Mouse (Mus musculus) neural tube, embryonic 14.5 days (tissue): ENCODE data around the gene Kcna6. TPM values are rescaled to one million over a fixed set of nuclear protein-coding genes. Genes with fewer than 3 reads are reported as not detected.

Experiments used
- ATAC-seq: fragments of 200-750 bp; cut with Nextera tagmentation; 2 replicates; pipeline ENCODE4 v1.8.0; 2017; ENCODE audit warnings: low read depth, mild to moderate bottlenecking, moderate TSS enrichment, moderate library complexity
- H3K27ac ChIP-seq: fragments of 300-500 bp; sonication (generic); 2 replicates; pipeline ENCODE4 v1.5.1; 2014; ENCODE audit warnings: low read depth, mild to moderate bottlenecking, control low read depth, low read length, moderate library complexity, mixed read lengths
- H3K27me3 ChIP-seq: fragments of 300-500 bp; sonication (generic); 2 replicates; pipeline ENCODE4 v1.6.1; 2014; ENCODE audit warnings: low read length; ENCODE audit not compliant: control insufficient read depth, insufficient read depth
- H3K36me3 ChIP-seq: fragments of 300-500 bp; sonication (generic); 2 replicates; pipeline ENCODE4 v1.6.1; 2014; ENCODE audit warnings: low read length, mixed read lengths; ENCODE audit not compliant: control insufficient read depth, insufficient read depth
- H3K4me1 ChIP-seq: fragments of 300-500 bp; sonication (generic); 2 replicates; pipeline ENCODE4 v1.6.1; 2014; ENCODE audit warnings: low read length; ENCODE audit not compliant: control insufficient read depth, insufficient read depth
- H3K4me2 ChIP-seq: fragments of 300-500 bp; sonication (generic); 2 replicates; pipeline ENCODE4 v1.6.1; 2014; ENCODE audit warnings: mild to moderate bottlenecking, low read depth, low read length, control low read depth
- H3K4me3 ChIP-seq: fragments of 300-500 bp; sonication (generic); 2 replicates; pipeline ENCODE4 v1.5.1; 2014; ENCODE audit warnings: low read depth, low read length, control low read depth, mixed read lengths
- H3K9ac ChIP-seq: fragments of 300-500 bp; sonication (generic); replicated peaks from 2 replicates; pipeline ENCODE4 v1.6.1; 2014; ENCODE audit warnings: low read depth, mild to moderate bottlenecking, control low read depth, low read length, mixed read lengths
- H3K9me3 ChIP-seq: fragments of 300-500 bp; sonication (generic); 2 replicates; pipeline ENCODE4 v1.6.1; 2016; ENCODE audit warnings: low read length; ENCODE audit not compliant: control insufficient read depth
- WGBS: fragments of 180-500 bp; shearing (Covaris S2); extraction: QIAGEN DNeasy Blood & Tissue Kit; methylation state at CpG from one replicate; pipeline ENCODE4 v1.1.7; 2014; 5-methylcytosine and 5-hydroxymethylcytosine counted together
- polyA plus RNA-seq: library from polyadenylated mRNA; unstranded; fragments of >200 nt; fragmentation: Nextera tagmentation; extraction: Ambion mirVana; gene quantifications from 2 replicates; pipeline ENCODE4 v1.2.1, GENCODE M21; 2014

Kcna6 gene
- polyA plus RNA-seq, 1 experiment from 2014 or later, result 18.4 TPM

DNA sequence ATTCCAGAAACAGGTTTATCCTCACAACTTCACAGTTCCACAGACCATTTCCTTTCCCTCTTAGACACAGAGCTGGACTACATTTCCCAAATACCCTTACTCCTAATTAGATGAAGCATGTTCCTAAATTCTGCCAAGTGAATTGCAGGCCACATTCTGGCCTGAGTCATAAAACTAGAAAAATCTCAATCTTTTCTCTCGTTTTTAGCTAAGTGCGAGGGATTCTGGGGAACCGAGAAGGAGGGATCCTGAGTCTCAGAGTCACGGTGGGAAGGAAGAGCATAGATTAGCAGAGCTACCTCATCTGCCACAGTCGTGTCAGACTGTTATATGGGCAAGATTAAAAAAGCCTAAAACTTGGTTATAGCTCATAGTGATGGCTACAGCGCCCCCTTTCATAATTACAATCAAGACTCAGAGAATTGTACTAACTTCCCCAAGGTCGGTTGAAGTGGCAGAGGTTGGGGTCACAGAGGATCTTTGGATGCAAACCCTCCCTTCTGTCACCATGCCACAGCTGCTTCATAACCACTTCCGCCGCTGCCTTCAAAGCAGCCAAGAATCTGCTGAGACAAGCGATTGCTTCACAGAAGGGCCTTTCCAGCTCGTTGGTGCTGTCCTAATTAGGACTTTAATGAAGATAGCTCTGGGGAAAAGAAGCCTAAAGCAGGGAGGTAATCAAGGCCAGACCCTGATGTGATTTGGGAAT lies 28.6 kb upstream of the Kcna6 start:
- Histone ChIP-seq H3K9ac (no peak overlapping the region), H3K4me3 (no peak overlapping the region), H3K4me1 (peaks cover 19% of the 10 kb centered on the region), H3K27ac (no peak overlapping the region; the same call in 1 of the 2 replicates), H3K36me3 (no peaks in the 10 kb centered on the region), H3K27me3 (no peaks in the 10 kb centered on the region), H3K4me2 (no peak overlapping the region), H3K9me3 (no peaks in the 10 kb centered on the region)
- 60% methylated on average over 11 of the region's 11 CpGs for WGBS
- ATAC-seq, result no peak

DNA sequence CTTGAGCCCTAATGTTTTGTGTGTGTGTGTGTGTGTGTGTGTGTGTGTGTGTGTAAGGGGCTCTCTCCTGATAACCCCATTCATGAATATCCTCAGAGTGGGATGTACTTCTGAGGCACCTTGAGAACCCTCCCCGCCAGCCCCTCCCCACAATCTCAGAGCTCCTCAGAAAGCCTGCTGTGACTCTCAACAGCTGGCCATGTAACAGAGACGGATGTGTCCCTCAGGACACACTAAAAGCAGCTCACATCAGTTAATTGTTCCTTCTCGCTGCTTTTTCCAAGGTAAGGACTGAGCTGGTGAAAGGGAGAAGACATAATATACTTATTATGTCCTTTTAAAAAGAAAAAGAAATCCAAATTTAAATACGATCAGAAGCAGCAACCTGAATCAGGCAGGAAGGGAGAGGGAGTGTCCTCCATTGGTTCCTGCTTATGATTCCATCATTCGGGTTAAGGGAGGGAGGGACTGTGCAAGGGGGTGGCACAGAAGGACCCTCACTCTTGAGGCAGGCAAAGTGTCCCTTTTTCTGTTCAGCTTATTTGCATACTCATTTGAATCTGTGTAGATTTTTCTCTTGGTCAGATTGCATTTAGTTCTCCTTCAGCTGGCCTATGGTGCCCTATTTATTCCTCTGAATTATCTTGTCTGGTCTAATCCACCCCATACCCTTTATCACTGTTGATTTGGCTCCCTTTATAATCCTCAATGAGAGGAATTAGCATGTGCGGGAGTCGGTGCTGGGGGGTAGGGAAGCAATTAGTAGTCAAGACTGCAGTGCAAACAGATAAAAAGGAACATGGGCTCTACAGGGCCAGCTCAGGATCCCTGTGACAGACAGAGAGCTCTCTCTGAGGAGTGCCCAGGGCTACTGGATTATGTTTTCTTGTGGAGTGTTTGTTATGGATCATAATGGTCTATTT lies 27.4 kb upstream of the Kcna6 start:
- Histone ChIP-seq H3K4me1 (peaks cover 19% of the 10 kb centered on the region), H3K9me3 (no peaks in the 10 kb centered on the region), H3K36me3 (no peaks in the 10 kb centered on the region), H3K4me2 (peak overlapping the region; percentile 1; the same call in 1 of the 2 replicates), H3K27me3 (no peaks in the 10 kb centered on the region), H3K4me3 (no peak overlapping the region), H3K9ac (no peak overlapping the region; the same call in 1 of the 2 replicates), H3K27ac (peak overlapping the region; percentile 74)
- peak; percentile 69 for ATAC-seq
- WGBS, result 7% methylated on average over 7 of the region's 7 CpGs

DNA sequence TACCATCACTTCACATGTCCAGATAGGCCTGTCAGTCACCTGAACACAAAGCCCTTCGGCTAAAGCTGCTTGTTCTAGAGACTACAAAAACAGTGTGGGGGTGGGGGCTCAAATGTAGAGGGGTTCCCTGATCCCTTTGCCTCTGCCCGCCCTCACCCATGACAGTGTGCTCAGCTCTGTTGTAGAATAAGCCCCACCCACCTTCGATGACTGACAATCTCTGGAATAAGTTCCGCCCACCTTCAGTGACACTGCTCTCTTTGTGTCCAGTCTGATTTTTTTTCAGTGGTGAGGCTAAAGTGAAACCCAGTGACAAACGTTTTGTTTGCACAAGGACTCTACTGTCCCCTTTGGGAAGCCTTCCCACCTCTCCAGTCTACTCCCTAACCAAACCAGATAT lies 26.1 kb upstream of the Kcna6 start:
- no peak overlapping the region for H3K4me2 ChIP-seq
- no peak overlapping the region for H3K9ac ChIP-seq
- 59% methylated on average over 5 of the region's 5 CpGs for WGBS
- H3K4me3 ChIP-seq, result no peak overlapping the region
- H3K36me3 ChIP-seq, result no peaks in the 10 kb centered on the region
- H3K9me3 ChIP-seq, result no peaks in the 10 kb centered on the region
- ATAC-seq, result 0 out of 2 replicates have a peak, but pooled peaks have one; percentile 9
- H3K27ac ChIP-seq, result peak overlapping the region; percentile 17; the same call in 1 of the 2 replicates
- H3K4me1 ChIP-seq, result peaks cover 19% of the 10 kb centered on the region
- no peaks in the 10 kb centered on the region for H3K27me3 ChIP-seq

GRCm38 (mm10) chr6:126764563-126765091 lies 24.2 kb upstream of the Kcna6 start:
- no peaks in the 10 kb centered on the region for H3K36me3 ChIP-seq
- no peak overlapping the region for H3K4me3 ChIP-seq
- H3K4me1 ChIP-seq, result peaks cover 19% of the 10 kb centered on the region
- no peak overlapping the region for H3K9ac ChIP-seq
- H3K4me2 ChIP-seq, result no peak overlapping the region
- 67% methylated on average over 10 of the region's 11 CpGs for WGBS
- H3K9me3 ChIP-seq, result no peaks in the 10 kb centered on the region
- H3K27me3 ChIP-seq, result no peaks in the 10 kb centered on the region
- ATAC-seq, result no peak
- no peak overlapping the region for H3K27ac ChIP-seq

DNA sequence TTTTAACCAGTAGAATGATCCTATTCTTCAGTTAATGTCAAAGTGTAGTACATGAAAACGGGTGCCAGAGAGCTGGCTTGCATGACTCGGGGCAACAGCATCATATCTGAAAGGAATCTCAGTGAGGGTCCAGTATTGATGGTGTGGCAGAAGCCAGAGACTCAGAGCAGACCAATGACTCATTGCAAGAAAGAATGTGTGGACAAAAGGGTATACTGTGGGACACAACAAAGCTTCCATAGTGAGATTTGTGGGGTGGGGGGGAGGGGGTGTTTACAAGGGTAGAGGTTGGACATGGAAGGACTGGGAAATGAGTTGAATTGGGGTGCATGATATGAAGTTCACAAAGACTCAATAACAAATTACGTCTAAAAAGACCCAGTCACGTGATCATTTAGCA lies 20.9 kb upstream of the Kcna6 start:
- no peaks in the 10 kb centered on the region for H3K27me3 ChIP-seq
- no peaks in the 10 kb centered on the region for H3K4me1 ChIP-seq
- no peak overlapping the region for H3K4me2 ChIP-seq
- WGBS, result 72% methylated on average over 4 of the region's 4 CpGs
- no peak overlapping the region for H3K27ac ChIP-seq
- no peaks in the 10 kb centered on the region for H3K9me3 ChIP-seq
- ATAC-seq, result no peak
- no peak overlapping the region for H3K4me3 ChIP-seq
- H3K36me3 ChIP-seq, result no peaks in the 10 kb centered on the region
- no peak overlapping the region for H3K9ac ChIP-seq

DNA sequence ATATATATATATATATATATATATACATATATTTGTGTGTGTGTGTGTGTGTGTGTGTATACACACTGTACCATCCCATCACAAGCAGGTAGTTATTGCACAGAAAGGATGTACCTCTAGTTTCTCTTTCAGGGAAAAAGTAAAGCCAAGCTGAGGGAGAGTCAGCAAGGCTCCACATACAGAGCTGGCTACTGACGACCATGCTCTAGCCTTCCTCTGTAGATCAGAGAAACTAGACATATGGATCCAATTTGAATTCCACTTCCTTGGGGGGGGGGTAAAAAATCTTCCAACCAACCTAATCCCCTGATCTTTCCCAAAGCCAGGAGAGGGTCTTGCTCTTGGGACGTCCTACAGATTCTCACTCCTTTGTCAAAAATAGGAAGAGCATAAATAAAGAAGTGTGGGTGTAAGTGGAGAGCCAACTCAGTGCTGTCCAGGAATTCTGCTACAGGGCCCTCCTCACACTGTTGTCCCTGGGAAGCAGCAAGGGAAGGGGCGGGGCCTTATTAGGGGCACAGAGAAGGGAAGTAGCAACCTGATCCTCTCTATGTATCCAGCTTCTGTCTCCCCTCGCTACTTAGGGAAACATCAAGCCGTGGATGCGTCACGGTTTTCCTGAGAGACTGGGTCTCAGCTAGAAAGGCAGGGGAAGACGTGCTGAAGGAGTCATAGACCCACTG lies 15.4 kb upstream of the Kcna6 start:
- no peak overlapping the region for H3K27ac ChIP-seq
- no peaks in the 10 kb centered on the region for H3K27me3 ChIP-seq
- ATAC-seq, result no peak
- H3K4me1 ChIP-seq, result 0 out of 2 replicates have a peak, but pooled peaks cover 12% of the 10 kb centered on the region
- no peaks in the 10 kb centered on the region for H3K36me3 ChIP-seq
- no peak overlapping the region for H3K4me2 ChIP-seq
- WGBS, result 41% methylated on average over 8 of the region's 8 CpGs
- no peaks in the 10 kb centered on the region for H3K9me3 ChIP-seq
- no peak overlapping the region for H3K4me3 ChIP-seq
- H3K9ac ChIP-seq, result no peak overlapping the region

GRCm38 (mm10) chr6:126752520-126752919 lies 12.0 kb upstream of the Kcna6 start:
- Histone ChIP-seq H3K36me3 (no peaks in the 10 kb centered on the region), H3K9ac (peak overlapping the region; percentile 17; the same call in 1 of the 2 replicates), H3K4me1 (0 out of 2 replicates have a peak, but pooled peaks cover 12% of the 10 kb centered on the region), H3K4me3 (no peak overlapping the region), H3K9me3 (no peaks in the 10 kb centered on the region), H3K27me3 (no peaks in the 10 kb centered on the region), H3K4me2 (peak overlapping the region; percentile 20; the same call in 1 of the 2 replicates), H3K27ac (peak overlapping the region; percentile 68)
- 25% methylated on average over 12 of the region's 12 CpGs for WGBS
- peak; percentile 54; the same call in 1 of the 2 replicates for ATAC-seq

DNA sequence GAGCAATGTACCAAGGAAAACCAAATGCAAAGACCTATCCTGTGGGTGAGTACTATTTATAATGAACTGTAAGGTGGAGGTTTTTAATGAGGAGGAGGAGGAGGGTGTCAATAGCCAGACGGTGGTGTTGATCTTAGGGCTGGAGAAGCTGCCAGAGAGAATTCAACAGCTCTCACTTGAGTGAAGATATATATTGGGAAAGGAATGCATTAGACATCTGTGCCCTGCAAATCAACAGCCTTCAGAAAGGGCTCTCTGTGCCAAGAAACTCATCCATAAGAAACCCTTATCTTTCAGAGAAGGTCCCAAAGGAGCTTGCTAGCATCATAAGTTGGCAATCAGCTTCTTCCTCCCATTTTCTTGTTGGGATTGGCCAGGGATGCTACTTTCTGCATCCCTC lies 5.4 kb upstream of the Kcna6 start:
- H3K4me1 ChIP-seq, result no peaks in the 10 kb centered on the region
- no peak for ATAC-seq
- H3K27me3 ChIP-seq, result no peaks in the 10 kb centered on the region
- 26% methylated on average over 1 of the region's 1 CpGs for WGBS
- no peak overlapping the region for H3K27ac ChIP-seq
- H3K9me3 ChIP-seq, result no peaks in the 10 kb centered on the region
- no peaks in the 10 kb centered on the region for H3K36me3 ChIP-seq
- H3K4me3 ChIP-seq, result no peak overlapping the region
- H3K4me2 ChIP-seq, result no peak overlapping the region
- H3K9ac ChIP-seq, result no peak overlapping the region
